Mouse (Mus musculus) limb, embryonic 15.5 days (tissue): ENCODE results near the gene Nat8f3. TPM values are rescaled to one million over a fixed set of nuclear protein-coding genes. Genes with fewer than 3 reads are reported as not detected.
"Not testable (repeated sequence)": the region's sequence is repeated elsewhere in the genome, so short reads cannot be mapped to it uniquely, and the experiment has no call there.

Source experiments
- ATAC-seq: fragments of 200-750 bp; cut with Nextera tagmentation; 2 replicates; pipeline ENCODE4 v1.8.0; 2017; ENCODE audit warnings: low read depth, moderate TSS enrichment; ENCODE audit not compliant: insufficient number of reproducible peaks, low FRiP score, low TSS enrichment
- H3K27ac ChIP-seq: fragments of 300-500 bp; sonication (generic); 2 replicates; pipeline ENCODE4 v1.5.1; 2015; ENCODE audit warnings: moderate library complexity, mild to moderate bottlenecking, inconsistent platforms
- H3K27me3 ChIP-seq: fragments of 300-500 bp; sonication (generic); 2 replicates; pipeline ENCODE4 v1.6.1; 2015; ENCODE audit warnings: inconsistent platforms
- H3K36me3 ChIP-seq: fragments of 300-500 bp; sonication (generic); 2 replicates; pipeline ENCODE4 v1.6.1; 2015; ENCODE audit warnings: inconsistent platforms
- H3K4me1 ChIP-seq: fragments of 300-500 bp; sonication (generic); 2 replicates; pipeline ENCODE4 v1.6.1; 2015; ENCODE audit warnings: inconsistent platforms
- H3K4me2 ChIP-seq: fragments of 300-500 bp; sonication (generic); 2 replicates; pipeline ENCODE4 v1.6.1; 2015; ENCODE audit warnings: mild to moderate bottlenecking, inconsistent platforms
- H3K4me3 ChIP-seq: fragments of 300-500 bp; sonication (generic); 2 replicates; pipeline ENCODE4 v1.5.1; 2015; ENCODE audit warnings: mild to moderate bottlenecking, inconsistent platforms
- H3K9ac ChIP-seq: fragments of 300-500 bp; sonication (generic); 2 replicates; pipeline ENCODE4 v1.6.1; 2015; ENCODE audit warnings: inconsistent platforms
- H3K9me3 ChIP-seq: fragments of 300-500 bp; sonication (generic); 2 replicates; pipeline ENCODE4 v1.6.1; 2016; ENCODE audit warnings: inconsistent platforms
- WGBS: fragments of 180-500 bp; shearing (Covaris S2); methylation state at CpG from one replicate; pipeline ENCODE4 v1.1.7; 2015; 5-methylcytosine and 5-hydroxymethylcytosine counted together
- microRNA-seq: library from miRNA; unstranded; fragments of <30 nt; microRNA quantifications from one replicate; pipeline ENCODE4, GENCODE M21; 2016
- polyA plus RNA-seq: library from polyadenylated mRNA; unstranded; fragments of >200 nt; fragmentation: Nextera tagmentation; extraction: Ambion mirVana; gene quantifications from 2 replicates; pipeline ENCODE4 v1.2.1, GENCODE M21; 2015

Nat8f3 gene
- polyA plus RNA-seq, 1 experiment from 2014 or later = not detected

GRCm38 (mm10) chr6:85701943-85702342 is 63.6 kb downstream of the Nat8f3 start:
- not testable (repeated sequence) for H3K27me3 ChIP-seq, H3K9ac ChIP-seq, ATAC-seq, H3K4me2 ChIP-seq, H3K4me1 ChIP-seq, H3K4me3 ChIP-seq, H3K36me3 ChIP-seq, H3K27ac ChIP-seq, H3K9me3 ChIP-seq
- 51% methylated on average over 2 of the region's 4 CpGs for WGBS

Small RNA genes lying within 50 kb of the gene (microRNA-seq; reads per million reads assigned to microRNA genes)
- gene Gm27317 (not detected), gene Mir6375 (not detected)

Other genes with a start within 250 kb of the Nat8f3 start
- gene Alms1, start 178.2 kb downstream of the Nat8f3 start, polyA plus RNA-seq = 2.7 and 4.3 TPM in 2 replicates
- not detected in 2 replicates for gene Nat8f7, start 52.5 kb downstream of the Nat8f3 start, polyA plus RNA-seq
- not detected in 2 replicates for gene Nat8f6, start 55.2 kb upstream of the Nat8f3 start, polyA plus RNA-seq
- not detected in 2 replicates for gene Nat8f5, start 55.2 kb upstream of the Nat8f3 start, polyA plus RNA-seq
- 0.13 TPM in 1 of 2 replicates, not detected in the other for gene Nat8, start 66.3 kb upstream of the Nat8f3 start, polyA plus RNA-seq
- not detected in 2 replicates for gene Nat8f2, start 103.4 kb upstream of the Nat8f3 start, polyA plus RNA-seq
- gene Nat8f4, start 139.1 kb upstream of the Nat8f3 start, polyA plus RNA-seq = 1.5 and 1.8 TPM in 2 replicates
- 31.8 and 34.8 TPM in 2 replicates for gene Tprkb, start 146.1 kb upstream of the Nat8f3 start, polyA plus RNA-seq
- gene Nat8f1, start 149.9 kb upstream of the Nat8f3 start, polyA plus RNA-seq = 4.2 and 4.7 TPM in 2 replicates
- 44.2 and 51.4 TPM in 2 replicates for gene Dusp11, start 195.9 kb upstream of the Nat8f3 start, polyA plus RNA-seq